Mouse (Mus musculus) large intestine, adult 2 months (tissue): ENCODE measurements around the gene Sarm1. TPM values are rescaled to one million over a fixed set of nuclear protein-coding genes. Genes with fewer than 3 reads are reported as not detected.

Experiments used
- DNase-seq: peaks from one replicate; pipeline ENCODE4 v3.0.0-alpha.2; 2012; ENCODE audit warnings: low read depth, low spot score
- WGBS: fragments of 180-500 bp; shearing (Covaris S2); methylation state at CpG from one replicate; pipeline ENCODE4 v1.1.7; 2018; 5-methylcytosine and 5-hydroxymethylcytosine counted together
- polyA plus RNA-seq: library from polyadenylated mRNA; depleted of rRNA; stranded (reverse); fragments of >200 nt; gene quantifications from 2 replicates; pipeline ENCODE4 v1.2.3, GENCODE M21; 2012

Gene Sarm1
- polyA plus RNA-seq, 1 experiment = 0.46 TPM

- DNase-seq = no peak
- WGBS = 51% methylated on average over 3 of the region's 3 CpGs
Measured at GRCm38 (mm10) chr11:78513106-78513790, 15.7 kb upstream of the Sarm1 start.

GRCm38 (mm10) chr11:78512025-78512957, 14.7 kb upstream of the Sarm1 start, which contains the start of the genes Tmem199 and Poldip2:
Gene Tmem199 (minus strand): TSS chr11:78512172.
Gene Poldip2 (plus strand): TSS chr11:78512193.
- under 1% methylated on average over 67 of the region's 67 CpGs for WGBS
- peak; percentile 76 for DNase-seq

GRCm38 (mm10) chr11:78509148-78509547, 11.6 kb upstream of the Sarm1 start:
- WGBS = 88% methylated on average over 5 of the region's 5 CpGs
- DNase-seq = no peak

GRCm38 (mm10) chr11:78505430-78505829, 7.9 kb upstream of the Sarm1 start:
- 79% methylated on average over 3 of the region's 3 CpGs for WGBS

GRCm38 (mm10) chr11:78502909-78503650, 5.5 kb upstream of the Sarm1 start, which contains the start of gene Sebox:
Gene Sebox (plus strand): TSS chr11:78503447.
- no peak for DNase-seq
- WGBS = 62% methylated on average over 7 of the region's 7 CpGs

More at GRCm38 (mm10) chr11:78505430-78505829, 7.9 kb upstream of the Sarm1 start:
- DNase-seq = no peak

GRCm38 (mm10) chr11:78501529-78501928, 4.0 kb upstream of the Sarm1 start:
- WGBS = 76% methylated on average over 20 of the region's 20 CpGs
- DNase-seq = no peak

GRCm38 (mm10) chr11:78500623-78501202, 3.2 kb upstream of the Sarm1 start:
- no peak for DNase-seq
- WGBS = 41% methylated on average over 9 of the region's 9 CpGs

GRCm38 (mm10) chr11:78499543-78499942, 2.0 kb upstream of the Sarm1 start:
- no peak for DNase-seq
- 37% methylated on average over 16 of the region's 16 CpGs for WGBS

- no peak for DNase-seq
- 46% methylated on average over 7 of the region's 7 CpGs for WGBS
Measured at GRCm38 (mm10) chr11:78499004-78499403, 1.4 kb upstream of the Sarm1 start, which contains the start of gene Vtn. Gene Vtn (plus strand): TSS chr11:78499091.

- no peak for DNase-seq
- 2% methylated on average over 44 of the region's 44 CpGs for WGBS
Measured at GRCm38 (mm10) chr11:78497071-78497541, 448 bp downstream of the Sarm1 start.

- no peak for DNase-seq
- WGBS = 8% methylated on average over 6 of the region's 6 CpGs
Measured at GRCm38 (mm10) chr11:78495904-78496303, 1.6 kb downstream of the Sarm1 start.

GRCm38 (mm10) chr11:78490781-78491241, 6.7 kb downstream of the Sarm1 start:
- no peak for DNase-seq
- WGBS = 8% methylated on average over 45 of the region's 48 CpGs

- DNase-seq = no peak
- WGBS = 1% methylated on average over 8 of the region's 8 CpGs
Measured at GRCm38 (mm10) chr11:78488168-78488567, 9.4 kb downstream of the Sarm1 start.

GRCm38 (mm10) chr11:78483639-78484038, 13.9 kb downstream of the Sarm1 start:
- DNase-seq = no peak
- WGBS = 43% methylated on average over 7 of the region's 7 CpGs

GRCm38 (mm10) chr11:78475289-78475688, 22.3 kb downstream of the Sarm1 start:
- WGBS = 70% methylated on average over 3 of the region's 3 CpGs
- DNase-seq = no peak

- no peak for DNase-seq
Measured at GRCm38 (mm10) chr11:78471326-78472103, 26.0 kb downstream of the Sarm1 start.

GRCm38 (mm10) chr11:78467932-78468331, 29.6 kb downstream of the Sarm1 start:
- WGBS = 60% methylated on average over 3 of the region's 3 CpGs

More at GRCm38 (mm10) chr11:78471326-78472103, 26.0 kb downstream of the Sarm1 start:
- WGBS = 88% methylated on average over 10 of the region's 10 CpGs

GRCm38 (mm10) chr11:78467515-78467914, 30.0 kb downstream of the Sarm1 start:
- WGBS = 87% methylated on average over 7 of the region's 7 CpGs

More at GRCm38 (mm10) chr11:78467932-78468331, 29.6 kb downstream of the Sarm1 start:
- DNase-seq = no peak

More at GRCm38 (mm10) chr11:78467515-78467914, 30.0 kb downstream of the Sarm1 start:
- DNase-seq = no peak
